Mouse (Mus musculus) megakaryocyte, adult 5-6 weeks (primary cell): ENCODE results near the gene Gan. TPM values are rescaled to one million over a fixed set of nuclear protein-coding genes. Genes with fewer than 3 reads are reported as not detected.
A peak's percentile ranks its signal among the peaks of the same experiment; 100 is the strongest.

ENCODE experiments used
- ATAC-seq: 2 replicates; pipeline ENCODE4 v1.8.0; 2016; ENCODE audit warnings: mild to moderate bottlenecking, inconsistent platforms; ENCODE audit not compliant: poor library complexity, severe bottlenecking
- total RNA-seq, 2 experiments: library from RNA; stranded (forward) in 1 of 2; stranded (reverse) in 1 of 2; fragments of 153-499, 151-499 nt in 1 of 2; fragments of 221-1000, 200-1000 nt in 1 of 2; gene quantifications; 2 replicates each; pipeline versions ENCODE4 v1.2.3 to v1.2.4; 2015 to 2017

Gene Gan
- total RNA-seq (2015) (4.6 and 5.4 TPM in 2 replicates), total RNA-seq (2017) (4.6 and 4.8 TPM in 2 replicates)

- ATAC-seq: peak; percentile 47
Measured at GRCm38 (mm10) chr8:117158135-117158761, at the start of gene Gan. TSS of gene Gan (plus strand) at chr8:117158135.

GRCm38 (mm10) chr8:117109018-117109711 is 48.8 kb upstream of the Gan start:
- ATAC-seq: no peak

- ATAC-seq: peak; percentile 76
Measured at GRCm38 (mm10) chr8:117109801-117110390, 48.0 kb upstream of the Gan start.

- no peak for ATAC-seq
Measured at GRCm38 (mm10) chr8:117111641-117112040, 46.3 kb upstream of the Gan start.

- no peak for ATAC-seq
Measured at GRCm38 (mm10) chr8:117112261-117112660, 45.7 kb upstream of the Gan start.

GRCm38 (mm10) chr8:117115094-117115493 is 42.8 kb upstream of the Gan start:
- no peak for ATAC-seq

- no peak for ATAC-seq
Measured at GRCm38 (mm10) chr8:117115676-117116446, 42.1 kb upstream of the Gan start.

GRCm38 (mm10) chr8:117116534-117116933 is 41.4 kb upstream of the Gan start:
- ATAC-seq: no peak

GRCm38 (mm10) chr8:117118409-117118808 is 39.5 kb upstream of the Gan start:
- no peak for ATAC-seq

GRCm38 (mm10) chr8:117121277-117121676 is 36.7 kb upstream of the Gan start:
- peak; percentile 96 for ATAC-seq

GRCm38 (mm10) chr8:117123850-117124633 is 33.9 kb upstream of the Gan start:
- no peak for ATAC-seq

GRCm38 (mm10) chr8:117125854-117126253 is 32.1 kb upstream of the Gan start:
- ATAC-seq: no peak

- ATAC-seq: no peak
Measured at GRCm38 (mm10) chr8:117126411-117126810, 31.5 kb upstream of the Gan start.

GRCm38 (mm10) chr8:117127063-117127462 is 30.9 kb upstream of the Gan start:
- peak; percentile 43 for ATAC-seq

- no peak for ATAC-seq
Measured at GRCm38 (mm10) chr8:117133702-117134101, 24.2 kb upstream of the Gan start.

GRCm38 (mm10) chr8:117136351-117136750 is 21.6 kb upstream of the Gan start:
- ATAC-seq: no peak

GRCm38 (mm10) chr8:117136763-117137162 is 21.2 kb upstream of the Gan start:
- no peak for ATAC-seq

- no peak for ATAC-seq
Measured at GRCm38 (mm10) chr8:117137357-117137756, 20.6 kb upstream of the Gan start.

- no peak for ATAC-seq
Measured at GRCm38 (mm10) chr8:117148520-117148919, 9.4 kb upstream of the Gan start.

- no peak for ATAC-seq
Measured at GRCm38 (mm10) chr8:117156149-117156548, 1.8 kb upstream of the Gan start.
